In genomic region chr19:5306968-5307734, GRCm38 (mm10) we compare ENCODE assay signal across 9 mouse cellular contexts. TPM values are rescaled to one million over a fixed set of nuclear protein-coding genes. Genes with fewer than 3 reads are reported as not detected.
DNase-seq lines count a peak whose midpoint lies in the region; ATAC-seq and TF ChIP-seq lines count a peak whose summit lies in the region.
"Had no signal": no experiment of that assay in that cellular context is flagged by ENCODE, and none has a peak within 500 bp of the region (broad histone marks: within the 10 kb centered on the region; RNA-seq: fewer than 3 reads in every experiment).

No protein-coding gene starts in this region.

- H3K4me1 ChIP-seq in kidney, adult 2 months (ENCODE audit: control insufficient read depth, insufficient read depth, low read length), result no peaks in the 10 kb centered on the region
- peaks cover 0 to 2% of the 10 kb centered on the region in 2 experiments; a peak in 1 of 4 replicates for H3K4me1 ChIP-seq in heart, embryonic 14.5 days (ENCODE audit: control insufficient read depth in 2 of 2, insufficient read depth in 2 of 2, low read length in 2 of 2)
- 0 out of 2 replicates have a peak, but pooled peaks cover 5% of the 10 kb centered on the region for H3K4me1 ChIP-seq in liver, embryonic 11.5 days (replicated peaks; ENCODE audit: control insufficient read depth, insufficient read depth, low read length)
- H3K4me1 ChIP-seq in stomach, postnatal 0 days (replicated peaks; ENCODE audit: control insufficient read depth, insufficient read depth), result no peaks in the 10 kb centered on the region

- 50% methylated on average over 98 of the region's 98 CpGs for WGBS in kidney, adult 2 months
- 30% methylated on average over 98 of the region's 98 CpGs for WGBS in heart, embryonic 14.5 days
- WGBS in liver, embryonic 11.5 days, result 29% methylated on average over 95 of the region's 98 CpGs
- 48% methylated on average over 91 of the region's 98 CpGs for WGBS in stomach, postnatal 0 days

- peak overlapping the region; percentile 59 for H3K4me2 ChIP-seq in heart, embryonic 14.5 days (ENCODE audit: low read length)
- peak overlapping the region; percentile 62 for H3K4me2 ChIP-seq in liver, embryonic 11.5 days
- H3K4me2 ChIP-seq in stomach, postnatal 0 days (replicated peaks; ENCODE audit: low read depth), result peak overlapping the region; percentile 47

- TF ChIP-seq CTCF in kidney, adult 2 months (conservative IDR thresholded peaks at IDR 0.05; ENCODE audit: insufficient read depth, insufficient read length, low read depth, low read length), result no peak
- no peak for TF ChIP-seq CTCF in stomach, postnatal 0 days (IDR thresholded peaks at IDR 0.05; ENCODE audit: low read depth)

- H3K36me3 ChIP-seq in kidney, adult 2 months (ENCODE audit: control insufficient read depth, insufficient read depth, low read length), result no peaks in the 10 kb centered on the region
- no peaks in the 10 kb centered on the region for H3K36me3 ChIP-seq in heart, embryonic 14.5 days (ENCODE audit: control insufficient read depth, insufficient read depth, low read length)
- no peaks in the 10 kb centered on the region for H3K36me3 ChIP-seq in liver, embryonic 11.5 days (ENCODE audit: control insufficient read depth, insufficient read depth, low read length)
- no peaks in the 10 kb centered on the region for H3K36me3 ChIP-seq in stomach, postnatal 0 days (ENCODE audit: control insufficient read depth, insufficient read depth, low read length)

- H3K9me3 ChIP-seq in heart, embryonic 14.5 days (ENCODE audit: control insufficient read depth, low read length), result no peaks in the 10 kb centered on the region
- no peaks in the 10 kb centered on the region for H3K9me3 ChIP-seq in liver, embryonic 11.5 days (ENCODE audit: control insufficient read depth, low read length)
- H3K9me3 ChIP-seq in stomach, postnatal 0 days (ENCODE audit: control insufficient read depth, low read length), result no peaks in the 10 kb centered on the region

- no peak for TF ChIP-seq POLR2A in kidney, adult 2 months (IDR thresholded peaks at IDR 0.05; ENCODE audit: low read depth, low read length)

- no peaks in the 10 kb centered on the region for H3K27me3 ChIP-seq in kidney, adult 2 months (replicated peaks; ENCODE audit: control insufficient read depth, insufficient read depth, low read length)
- peaks cover 11% of the 10 kb centered on the region for H3K27me3 ChIP-seq in heart, embryonic 14.5 days (ENCODE audit: control insufficient read depth, insufficient read depth, low read length)
- H3K27me3 ChIP-seq in liver, embryonic 11.5 days (replicated peaks; ENCODE audit: control insufficient read depth, insufficient read depth, low read length), result peaks cover 17% of the 10 kb centered on the region
- no peaks in the 10 kb centered on the region for H3K27me3 ChIP-seq in stomach, postnatal 0 days (ENCODE audit: control insufficient read depth, insufficient read depth, low read length)

- TF ChIP-seq EP300 in stomach, postnatal 0 days (optimal IDR thresholded peaks at IDR 0.05), result no peak

- no peak overlapping the region for H3K27ac ChIP-seq in kidney, adult 2 months (ENCODE audit: insufficient read depth, low read depth, low read length)
- no peak overlapping the region for H3K27ac ChIP-seq in heart, embryonic 14.5 days (replicated peaks in 1 of 2; ENCODE audit: control insufficient read depth in 1 of 2, insufficient read depth in 1 of 2, low read depth in 2 of 2, low read length in 2 of 2)
- no peak overlapping the region for H3K27ac ChIP-seq in liver, embryonic 11.5 days (ENCODE audit: low read depth, low read length)
- no peak overlapping the region for H3K27ac ChIP-seq in stomach, postnatal 0 days (replicated peaks)

- ATAC-seq in heart, embryonic 14.5 days (ENCODE audit: insufficient number of reproducible peaks, insufficient read depth, low FRiP score, low read depth), result no peak
- ATAC-seq in liver, embryonic 11.5 days (replicated peaks; ENCODE audit: low FRiP score), result no peak
- peak; percentile 33; the same call in 1 of the 2 replicates for ATAC-seq in stomach, postnatal 0 days (ENCODE audit: low FRiP score, low TSS enrichment)

- 0 out of 2 replicates have a peak overlapping the region, but pooled peaks have one; percentile 13 for H3K4me3 ChIP-seq in kidney, adult 2 months (ENCODE audit: insufficient read depth, low read depth, low read length)
- peak overlapping the region; percentile 17 to 25 for H3K4me3 ChIP-seq in heart, embryonic 14.5 days (ENCODE audit: control insufficient read depth in 1 of 2, insufficient read depth in 1 of 2, low read depth in 1 of 2, low read length in 2 of 2)
- H3K4me3 ChIP-seq in liver, embryonic 11.5 days (ENCODE audit: low read depth, low read length), result peak overlapping the region; percentile 32
- H3K4me3 ChIP-seq in stomach, postnatal 0 days (ENCODE audit: low read depth, low read length), result peak overlapping the region; percentile 26

- DNase-seq in kidney, adult 2 months, result no peak
- DNase-seq in kidney, adult 8-10 months, result no peak
- DNase-seq in WW6 (ENCODE audit: low read depth, low spot score), result peak; percentile 65
- no peak for DNase-seq in liver, embryonic 11.5 days (ENCODE audit: low spot score)
- DNase-seq in stomach, postnatal 0 days (ENCODE audit: low spot score), result peak; percentile 31
- no peak for DNase-seq in frontal cortex, postnatal 25 days (ENCODE audit: low spot score in 2 of 2)
- DNase-seq in adrenal gland, postnatal 10 days, result no peak

- H3K9ac ChIP-seq in heart, embryonic 14.5 days (ENCODE audit: low read length), result no peak overlapping the region
- H3K9ac ChIP-seq in liver, embryonic 11.5 days (ENCODE audit: low read depth, low read length), result no peak overlapping the region
- H3K9ac ChIP-seq in stomach, postnatal 0 days (ENCODE audit: low read length), result no peak overlapping the region

RNA-seq across cellular contexts. Expression of gene Gal3st3, which starts 9.0 kb away (rescaled TPM):
- polyA plus RNA-seq in kidney, adult 2 months (2012; rRNA removed), result 0.28 and 0.43 TPM in 2 replicates
- 6.4 and 6.7 TPM in 2 replicates for polyA plus RNA-seq in heart, embryonic 14.5 days (2014; fragmentation: Nextera tagmentation; extraction: Ambion mirVana)
- polyA plus RNA-seq in liver, embryonic 11.5 days (2014; fragmentation: Nextera tagmentation; extraction: Ambion mirVana), result 1.6 and 2.1 TPM in 2 replicates
- polyA plus RNA-seq in stomach, postnatal 0 days (2015; fragmentation: Nextera tagmentation; extraction: Ambion mirVana), result 0.51 and 0.53 TPM in 2 replicates
- under 1 TPM; 0.27 to 0.51 TPM for total RNA-seq in adrenal gland, postnatal 10 days (2021)

RNA-seq across cellular contexts. Expression of gene Sf3b2, which starts 11.9 kb away (rescaled TPM):
- 95.8 and 109 TPM in 2 replicates for polyA plus RNA-seq in kidney, adult 2 months (2012; rRNA removed)
- 201 and 208 TPM in 2 replicates for polyA plus RNA-seq in heart, embryonic 14.5 days (2014; fragmentation: Nextera tagmentation; extraction: Ambion mirVana)
- 285 and 290 TPM in 2 replicates for polyA plus RNA-seq in liver, embryonic 11.5 days (2014; fragmentation: Nextera tagmentation; extraction: Ambion mirVana)
- 134 and 148 TPM in 2 replicates for polyA plus RNA-seq in stomach, postnatal 0 days (2015; fragmentation: Nextera tagmentation; extraction: Ambion mirVana)
- 100 to 1,000 TPM; 149 to 167 TPM for total RNA-seq in adrenal gland, postnatal 10 days (2021)

RNA-seq across cellular contexts. Expression of gene Catsper1, which starts 28.4 kb away (rescaled TPM):
- 0.08 TPM in 1 of 2 replicates, not detected in the other for polyA plus RNA-seq in kidney, adult 2 months (2012; rRNA removed)
- polyA plus RNA-seq in heart, embryonic 14.5 days (2014; fragmentation: Nextera tagmentation; extraction: Ambion mirVana), result not detected in 2 replicates
- polyA plus RNA-seq in liver, embryonic 11.5 days (2014; fragmentation: Nextera tagmentation; extraction: Ambion mirVana), result not detected in 2 replicates
- not detected in 2 replicates for polyA plus RNA-seq in stomach, postnatal 0 days (2015; fragmentation: Nextera tagmentation; extraction: Ambion mirVana)
- not detected for total RNA-seq in adrenal gland, postnatal 10 days (2021)
- polyA plus RNA-seq: large intestine, adult 2 months had no signal

RNA-seq across cellular contexts. Expression of gene Pacs1, which starts 34.2 kb away (rescaled TPM):
- polyA plus RNA-seq in kidney, adult 2 months (2012; rRNA removed), result 14.3 and 16.1 TPM in 2 replicates
- polyA plus RNA-seq in heart, embryonic 14.5 days (2014; fragmentation: Nextera tagmentation; extraction: Ambion mirVana), result 20.9 TPM in 2 replicates
- 27.0 and 30.3 TPM in 2 replicates for polyA plus RNA-seq in liver, embryonic 11.5 days (2014; fragmentation: Nextera tagmentation; extraction: Ambion mirVana)
- polyA plus RNA-seq in stomach, postnatal 0 days (2015; fragmentation: Nextera tagmentation; extraction: Ambion mirVana), result 4.6 and 6.7 TPM in 2 replicates
- total RNA-seq in adrenal gland, postnatal 10 days (2021), result 10 to 100 TPM; 23.3 to 28.7 TPM

RNA-seq across cellular contexts. Expression of gene Cst6, which starts 42.2 kb away (rescaled TPM):
- 0.52 and 1.5 TPM in 2 replicates for polyA plus RNA-seq in kidney, adult 2 months (2012; rRNA removed)
- polyA plus RNA-seq in heart, embryonic 14.5 days (2014; fragmentation: Nextera tagmentation; extraction: Ambion mirVana), result 0.92 and 0.95 TPM in 2 replicates
- not detected in 2 replicates for polyA plus RNA-seq in liver, embryonic 11.5 days (2014; fragmentation: Nextera tagmentation; extraction: Ambion mirVana)
- 281 and 316 TPM in 2 replicates for polyA plus RNA-seq in stomach, postnatal 0 days (2015; fragmentation: Nextera tagmentation; extraction: Ambion mirVana)
- total RNA-seq in adrenal gland, postnatal 10 days (2021), result 1 to 10 TPM; 1.4 to 2.4 TPM

Comparison
In these comparisons a context has a peak if more than half of its experiments do, and no peak if none do; other contexts are left out.
1. DNase-seq: peak in WW6 (single experiment) and stomach, postnatal 0 days (single experiment); none in kidney, adult 2 months (single experiment), kidney, adult 8-10 months (0 of 2), liver, embryonic 11.5 days (single experiment), frontal cortex, postnatal 25 days (0 of 2) and adrenal gland, postnatal 10 days (single experiment).
2. Peak in every context shown above with its lines, with median percentiles within 50 percentile points of each other: H3K4me3 ChIP-seq and H3K4me2 ChIP-seq.